Mouse (Mus musculus): ENCODE measurements around the gene Cdk11b.

- no peak for TF ChIP-seq CTCF (IDR thresholded peaks at IDR 0.05; ENCODE audit: borderline replicate concordance, extremely low read depth, insufficient read depth, insufficient read length)
- no peak for TF ChIP-seq POLR2A (IDR thresholded peaks at IDR 0.05; ENCODE audit: borderline replicate concordance, extremely low read depth, insufficient read depth, insufficient read length, poor library complexity, severe bottlenecking)
These were observed 11.3 kb downstream of the Cdk11b start for GRCm38 (mm10) chr4:155635766-155636499.
